ENCODE assay signal across 20 mouse cellular contexts in genomic region chr1:168234355-168234754, GRCm38 (mm10).
DNase-seq lines count a peak whose midpoint lies in the region; ATAC-seq and TF ChIP-seq lines count a peak whose summit lies in the region.
"Had no signal": no experiment of that assay in that cellular context is flagged by ENCODE, and none has a peak within 500 bp of the region (broad histone marks: within the 10 kb centered on the region; RNA-seq: fewer than 3 reads in every experiment).

No protein-coding gene starts in this region.

- no peaks in the 10 kb centered on the region for H3K27me3 ChIP-seq in heart, embryonic 10.5 days (ENCODE audit: insufficient read depth, poor library complexity, severe bottlenecking)
- no peaks in the 10 kb centered on the region for H3K27me3 ChIP-seq in myocyte (ENCODE audit: control insufficient read depth, insufficient read depth, insufficient read length)
- H3K27me3 ChIP-seq: CH12.LX; embryonic facial prominence, embryonic 13.5 days had no signal

- intact Hi-C loops in gastrocnemius, adult 2 months (cut with DNase I), result no loop called here
- intact Hi-C loops in gastrocnemius, postnatal 14 days (cut with DNase I; ENCODE audit: low total_unique reads), result no loop called here

- no peak overlapping the region for H3ac ChIP-seq in myocyte (ENCODE audit: control insufficient read depth, insufficient read length)

- TF ChIP-seq CTCF in gastrocnemius, adult 2 months (IDR thresholded peaks at IDR 0.05), result no peak

- peaks cover 55% of the 10 kb centered on the region for H3K4me1 ChIP-seq in heart, embryonic 10.5 days

- no peak for TF ChIP-seq POLR2A in myocyte (IDR thresholded peaks at IDR 0.05; ENCODE audit: insufficient read length, low read depth)

- no peak overlapping the region for H3K4me3 ChIP-seq in gastrocnemius, adult 2 months
- no peak overlapping the region for H3K4me3 ChIP-seq in heart, embryonic 10.5 days
- H3K4me3 ChIP-seq in myocyte, result no peak overlapping the region
- H3K4me3 ChIP-seq: embryonic facial prominence, embryonic 13.5 days; left cerebral cortex, adult 2 months; limb, embryonic 10.5 days had no signal

- 0 out of 2 replicates have a peak, but pooled peaks cover 4% of the 10 kb centered on the region for H3K36me3 ChIP-seq in heart, embryonic 10.5 days
- no peaks in the 10 kb centered on the region for H3K36me3 ChIP-seq in myocyte (ENCODE audit: control insufficient read depth, insufficient read depth)
- H3K36me3 ChIP-seq: embryonic facial prominence, embryonic 13.5 days had no signal

- no peaks in the 10 kb centered on the region for H3K79me2 ChIP-seq in myocyte (ENCODE audit: control insufficient read depth, insufficient read depth)

- peak; percentile 41 for DNase-seq in gastrocnemius, adult 2 months
- no peak for DNase-seq in gastrocnemius, postnatal 14 days
- peak; percentile 58 for DNase-seq in ovary, adult 18-20 months (ENCODE audit: low spot score)
- DNase-seq in ovary, postnatal 36 days (ENCODE audit: low spot score), result no peak
- no peak for DNase-seq in heart, embryonic 10.5 days (ENCODE audit: low spot score)
- DNase-seq in right cerebral cortex, adult 18-20 months, result no peak
- DNase-seq: adrenal gland, postnatal 25 days; cerebellum, adult 11 months; kidney, adult 18-20 months; kidney, postnatal 25 days; lung, postnatal 14 days; spleen, adult 18-20 months; thymus, adult 2 months had no signal

- H3K27ac ChIP-seq in gastrocnemius, adult 2 months, result peak overlapping the region; percentile 20; the same call in 1 of the 2 replicates
- H3K27ac ChIP-seq in heart, embryonic 10.5 days, result peak overlapping the region; percentile 42; the same call in 1 of the 2 replicates
- H3K27ac ChIP-seq: embryonic facial prominence, embryonic 13.5 days; left cerebral cortex, adult 2 months; limb, embryonic 10.5 days had no signal

- no peak for ATAC-seq in erythroblast, adult 5-6 weeks (replicated peaks; ENCODE audit: low FRiP score, poor library complexity, severe bottlenecking)
- ATAC-seq: midbrain, embryonic 16.5 days had no signal

- peak overlapping the region; percentile 46 for H3K4me2 ChIP-seq in myocyte (ENCODE audit: low read depth)
- H3K4me2 ChIP-seq: embryonic facial prominence, embryonic 13.5 days had no signal

- 42% methylated on average over 11 of the region's 11 CpGs for WGBS in heart, embryonic 10.5 days

- no peaks in the 10 kb centered on the region for H3K9me3 ChIP-seq in heart, embryonic 10.5 days
- H3K9me3 ChIP-seq: embryonic facial prominence, embryonic 13.5 days; limb, embryonic 10.5 days had no signal

TF ChIP-seq in myocyte, 11 proteins besides CTCF, POLR2A, EP300 and RAD21:
- TF ChIP-seq SRF (IDR thresholded peaks at IDR 0.05; ENCODE audit: control insufficient read depth, insufficient read length, low read depth) (no peak), CEBPB (IDR thresholded peaks at IDR 0.05; ENCODE audit: insufficient read depth, poor library complexity, severe bottlenecking) (0 out of 2 replicates have a peak, but pooled peaks have one; percentile 17), USF1 (IDR thresholded peaks at IDR 0.05; ENCODE audit: low read depth) (no peak), REST (IDR thresholded peaks at IDR 0.05; ENCODE audit: insufficient read depth, insufficient read length) (no peak), POLR2AphosphoS2 (IDR thresholded peaks at IDR 0.05; ENCODE audit: insufficient read length, low read depth) (no peak), TCF12 (IDR thresholded peaks at IDR 0.05; ENCODE audit: insufficient read depth, poor library complexity, severe bottlenecking) (no peak), MAX (IDR thresholded peaks at IDR 0.05; ENCODE audit: low read depth) (no peak), MYOG (IDR thresholded peaks at IDR 0.05; ENCODE audit: control insufficient read depth in 1 of 3, insufficient read depth in 1 of 3, insufficient read length in 2 of 3, low read depth in 2 of 3) (peak in 1 of 3 experiments; percentile 57), E2F4 (IDR thresholded peaks at IDR 0.05; ENCODE audit: insufficient read depth) (no peak), TCF3 (IDR thresholded peaks at IDR 0.05; ENCODE audit: insufficient read length, low read depth) (no peak), MYOD1 (IDR thresholded peaks at IDR 0.05; ENCODE audit: control insufficient read depth in 1 of 3, insufficient read length in 2 of 3, low read depth in 2 of 3) (peak in 2 of 3 experiments; percentile 65 to 77)

Comparison
In these comparisons a context has a peak if more than half of its experiments do, and no peak if none do; other contexts are left out.
1. DNase-seq: peak in gastrocnemius, adult 2 months (single experiment) and ovary, adult 18-20 months (single experiment); none in gastrocnemius, postnatal 14 days (single experiment), ovary, postnatal 36 days (single experiment), heart, embryonic 10.5 days (single experiment) and right cerebral cortex, adult 18-20 months (single experiment).